ENCODE assay signal across 9 mouse cellular contexts in the genomic region with DNA sequence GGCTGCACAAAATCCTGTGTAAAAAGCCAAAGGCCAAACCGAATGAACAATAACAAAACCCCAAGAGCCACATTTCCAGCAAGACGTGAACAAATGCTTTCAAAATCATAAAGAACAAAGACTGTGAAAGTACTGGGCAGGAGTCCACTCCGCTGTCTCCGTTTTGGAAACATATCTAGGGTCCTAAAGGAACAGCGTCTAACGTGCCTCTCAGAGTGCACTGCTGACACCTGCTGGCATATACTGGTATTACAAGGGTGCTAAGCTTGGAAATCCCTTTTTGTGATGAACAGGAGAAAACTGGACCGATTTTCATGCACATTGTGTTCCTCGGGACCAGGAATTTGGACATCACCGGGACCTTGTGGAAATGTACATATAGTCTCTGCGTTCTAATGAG. TPM values are rescaled to one million over a fixed set of nuclear protein-coding genes. Genes with fewer than 3 reads are reported as not detected.
DNase-seq lines count a peak whose midpoint lies in the region; ATAC-seq lines count a peak whose summit lies in the region.
"Had no signal": no experiment of that assay in that cellular context is flagged by ENCODE, and none has a peak within 500 bp of the region (broad histone marks: within the 10 kb centered on the region; RNA-seq: fewer than 3 reads in every experiment).

No protein-coding gene starts in this region.

- no peaks in the 10 kb centered on the region for H3K27me3 ChIP-seq in kidney, embryonic 16.5 days (ENCODE audit: insufficient read depth, low read length)
- H3K27me3 ChIP-seq in splenic B cell, adult 2 months (ENCODE audit: control insufficient read depth, insufficient read depth, low read length, poor library complexity, severe bottlenecking): no peaks in the 10 kb centered on the region

- H3K9ac ChIP-seq in kidney, embryonic 16.5 days (replicated peaks; ENCODE audit: low read length): no peak overlapping the region

- no peaks in the 10 kb centered on the region for H3K4me1 ChIP-seq in kidney, embryonic 16.5 days (ENCODE audit: insufficient read depth, low read length)

- H3K27ac ChIP-seq in kidney, embryonic 16.5 days (ENCODE audit: low read length): no peak overlapping the region

- H3K36me3 ChIP-seq in kidney, embryonic 16.5 days (ENCODE audit: insufficient read depth, low read length): no peaks in the 10 kb centered on the region
- H3K36me3 ChIP-seq in splenic B cell, adult 2 months (ENCODE audit: control insufficient read depth, insufficient read depth, low read length, poor library complexity, severe bottlenecking): no peaks in the 10 kb centered on the region

- H3K4me2 ChIP-seq in kidney, embryonic 16.5 days (replicated peaks; ENCODE audit: low read depth, low read length): no peak overlapping the region

- no peak overlapping the region for H3K4me3 ChIP-seq in kidney, embryonic 16.5 days (ENCODE audit: low read length)
- H3K4me3 ChIP-seq: myocyte had no signal

- WGBS in kidney, embryonic 16.5 days: 43% methylated on average over 10 of the region's 10 CpGs

- DNase-seq in kidney, adult 11 months: peak; percentile 39
- peak; percentile 86 for DNase-seq in adrenal gland, postnatal 14 days
- DNase-seq in embryo, embryonic 11.5 days (ENCODE audit: low read depth, low spot score): peak; percentile 69
- DNase-seq in layer of hippocampus, adult 9-11 months: peak; percentile 55
- DNase-seq in splenic B cell, adult 2 months (ENCODE audit: low read depth, low spot score): peak; percentile 83

- ATAC-seq in kidney, embryonic 16.5 days (ENCODE audit: low FRiP score, low TSS enrichment): no peak
- peak; percentile 89 for ATAC-seq in granulocyte monocyte progenitor cell, adult 5-6 weeks (replicated peaks; ENCODE audit: poor library complexity, severe bottlenecking)
- ATAC-seq in megakaryocyte-erythroid progenitor cell, adult 5-6 weeks (replicated peaks; ENCODE audit: low FRiP score, low TSS enrichment, poor library complexity, severe bottlenecking): peak; percentile 68

- H3K9me3 ChIP-seq in kidney, embryonic 16.5 days (ENCODE audit: low read length): no peaks in the 10 kb centered on the region

RNA-seq across cellular contexts. Expression of a gene that starts 24.1 kb away (rescaled TPM):
- 11.5 and 16.1 TPM in 2 replicates for polyA plus RNA-seq in kidney, embryonic 16.5 days (2015; fragmentation: Nextera tagmentation; extraction: Ambion mirVana)
- 64.1 and 72.8 TPM in 2 replicates for total RNA-seq in adrenal gland, postnatal 14 days (2021)
- total RNA-seq in granulocyte monocyte progenitor cell, adult 5-6 weeks (2014; fragmentation: Nextera tagmentation): 66.1 and 76.1 TPM in 2 replicates
- 65.8 and 68.6 TPM in 2 replicates for total RNA-seq in granulocyte monocyte progenitor cell, adult 5-6 weeks (2017)
- total RNA-seq in megakaryocyte-erythroid progenitor cell, adult 5-6 weeks (2014; fragmentation: Nextera tagmentation): 8.3 and 23.6 TPM in 2 replicates
- total RNA-seq in megakaryocyte-erythroid progenitor cell, adult 5-6 weeks (2017): 11.6 and 14.2 TPM in 2 replicates

RNA-seq across cellular contexts. Expression of a gene that starts 52.9 kb away (rescaled TPM):
- polyA plus RNA-seq in kidney, embryonic 16.5 days (2015; fragmentation: Nextera tagmentation; extraction: Ambion mirVana): 1,053 and 1,127 TPM in 2 replicates
- 1,154 and 1,200 TPM in 2 replicates for total RNA-seq in adrenal gland, postnatal 14 days (2021)
- 616 and 651 TPM in 2 replicates for total RNA-seq in granulocyte monocyte progenitor cell, adult 5-6 weeks (2014; fragmentation: Nextera tagmentation)
- 639 and 762 TPM in 2 replicates for total RNA-seq in granulocyte monocyte progenitor cell, adult 5-6 weeks (2017)
- total RNA-seq in megakaryocyte-erythroid progenitor cell, adult 5-6 weeks (2014; fragmentation: Nextera tagmentation): 1,056 and 1,102 TPM in 2 replicates
- total RNA-seq in megakaryocyte-erythroid progenitor cell, adult 5-6 weeks (2017): 1,074 and 1,263 TPM in 2 replicates
